Mouse (Mus musculus) liver, embryonic 14.5 days (tissue): ENCODE measurements around the gene Ankrd9. TPM values are rescaled to one million over a fixed set of nuclear protein-coding genes. Genes with fewer than 3 reads are reported as not detected.
A peak's percentile ranks its signal among the peaks of the same experiment; 100 is the strongest.

Experiments
- ATAC-seq: fragments of 200-750 bp; cut with Nextera tagmentation; 2 replicates; pipeline ENCODE4 v1.8.0; 2017; ENCODE audit warnings: moderate number of reproducible peaks, mild to moderate bottlenecking, moderate library complexity; ENCODE audit not compliant: insufficient read depth
- DNase-seq, 3 experiments: peaks; one replicate each; pipeline ENCODE4 v3.0.0-alpha.2; 2012 to 2013; ENCODE audit warnings: low read depth in 3 of 3, low spot score in 3 of 3
- H3K27ac ChIP-seq: fragments of 300-500 bp; sonication (generic); 2 replicates; pipeline ENCODE4 v1.5.1; 2014; ENCODE audit warnings: moderate library complexity, mild to moderate bottlenecking, control low read depth, inconsistent platforms
- H3K27me3 ChIP-seq: fragments of 300-500 bp; sonication (generic); 2 replicates; pipeline ENCODE4 v1.6.1; 2014; ENCODE audit warnings: mild to moderate bottlenecking, low read length, moderate library complexity; ENCODE audit not compliant: control insufficient read depth, insufficient read depth
- H3K36me3 ChIP-seq: fragments of 300-500 bp; sonication (generic); replicated peaks from 2 replicates; pipeline ENCODE4 v1.6.1; 2014; ENCODE audit warnings: low read depth; ENCODE audit not compliant: control insufficient read depth, insufficient read depth
- H3K4me1 ChIP-seq, 2 experiments: fragments of 200-500 bp in 1 of 2; fragments of 300-500 bp in 1 of 2; sonication (generic) in 1 of 2; replicated peaks; 2 replicates each; pipeline ENCODE4 v1.6.1; 2012 to 2014; ENCODE audit warnings: antibody characterized with exemption in 1 of 2, inconsistent platforms in 1 of 2, low read length in 1 of 2; ENCODE audit not compliant: control insufficient read depth in 2 of 2, insufficient read depth in 2 of 2
- H3K4me2 ChIP-seq: fragments of 300-500 bp; sonication (generic); 2 replicates; pipeline ENCODE4 v1.6.1; 2014; ENCODE audit warnings: low read depth, mild to moderate bottlenecking, control low read depth, moderate library complexity
- H3K4me3 ChIP-seq, 2 experiments: fragments of 200-500 bp in 1 of 2; fragments of 300-500 bp in 1 of 2; sonication (generic) in 1 of 2; 2 replicates each; pipeline ENCODE4 v1.5.1; 2012 to 2014; ENCODE audit warnings: low read depth in 2 of 2, low read length in 2 of 2, mild to moderate bottlenecking in 2 of 2, control low read depth in 1 of 2, inconsistent platforms in 1 of 2, moderate library complexity in 1 of 2; ENCODE audit not compliant: insufficient read depth in 1 of 2
- H3K9ac ChIP-seq: fragments of 300-500 bp; sonication (generic); replicated peaks from 2 replicates; pipeline ENCODE4 v1.6.1; 2014; ENCODE audit warnings: mild to moderate bottlenecking, control low read depth, moderate library complexity
- H3K9me3 ChIP-seq: fragments of 300-500 bp; sonication (generic); 2 replicates; pipeline ENCODE4 v1.6.1; 2016; ENCODE audit warnings: low read length, mixed read lengths; ENCODE audit not compliant: control insufficient read depth
- CTCF ChIP-seq: IDR thresholded peaks from 2 replicates; pipeline ENCODE4 v1.5.1; 2016; ENCODE audit warnings: antibody characterized with exemption, low read depth, control low read depth
- EP300 ChIP-seq: IDR thresholded peaks from 2 replicates; pipeline ENCODE4 v1.6.1; 2016; ENCODE audit warnings: antibody characterized with exemption, low read depth
- WGBS: fragments of 180-500 bp; shearing (Covaris S2); extraction: QIAGEN DNeasy Blood & Tissue Kit; methylation state at CpG from one replicate; pipeline ENCODE4 v1.1.7; 2014; ENCODE audit not compliant: insufficient replicate concordance; 5-methylcytosine and 5-hydroxymethylcytosine counted together
- polyA plus RNA-seq, 2 experiments: library from polyadenylated mRNA; depleted of rRNA in 1 of 2; stranded (reverse) in 1 of 2; unstranded in 1 of 2; fragments of >200 nt; fragmentation: Nextera tagmentation in 1 of 2; extraction: Ambion mirVana in 1 of 2; gene quantifications; 2 replicates each; pipeline versions ENCODE4 v1.2.1 to v1.2.3; 2012 to 2014

The Ankrd9 gene
- 47.4 and 57.4 TPM in 2 replicates for polyA plus RNA-seq (2012; rRNA removed)
- 41.8 and 49.8 TPM in 2 replicates for polyA plus RNA-seq (2014; fragmentation: Nextera tagmentation; extraction: Ambion mirVana)

- H3K4me1 ChIP-seq: peaks cover 47 to 48% of the 10 kb centered on the region in 2 experiments
- peak; percentile 85 for ATAC-seq
Observed at GRCm38 (mm10) chr12:110978607-110979406, at the start of gene Ankrd9. Ankrd9 (minus strand) TSS chr12:110979040.

GRCm38 (mm10) chr12:111021577-111021976 is 42.7 kb upstream of the Ankrd9 start:
- H3K4me2 ChIP-seq: no peak overlapping the region
- H3K27me3 ChIP-seq: no peaks in the 10 kb centered on the region
- no peak for TF ChIP-seq CTCF
- TF ChIP-seq EP300: no peak
- H3K4me3 ChIP-seq: no peak overlapping the region
- H3K36me3 ChIP-seq: no peaks in the 10 kb centered on the region
- H3K4me1 ChIP-seq: peaks cover 0 to 3% of the 10 kb centered on the region in 2 experiments; a peak in 1 of 4 replicates
- H3K27ac ChIP-seq: no peak overlapping the region
- ATAC-seq: no peak
- WGBS: 37% methylated on average over 3 of the region's 3 CpGs
- H3K9me3 ChIP-seq: no peaks in the 10 kb centered on the region
- no peak overlapping the region for H3K9ac ChIP-seq
- no peak for DNase-seq

More at GRCm38 (mm10) chr12:110978607-110979406, at the start of gene Ankrd9:
- H3K4me2 ChIP-seq: peak within 1 kb of the TSS; percentile 90
- H3K9ac ChIP-seq: peak within 1 kb of the TSS; percentile 98
- peak within 1 kb of the TSS; percentile 88 for H3K27ac ChIP-seq
- H3K9me3 ChIP-seq: no peaks in the 10 kb centered on the region
- no peak; the same call in 1 of the 2 replicates for TF ChIP-seq CTCF
- TF ChIP-seq EP300: no peak
- peaks cover 34% of the 10 kb centered on the region for H3K36me3 ChIP-seq
- H3K27me3 ChIP-seq: no peaks in the 10 kb centered on the region
- peak; percentile 95 to 97 (median 97) for DNase-seq
- under 1% methylated on average over 70 of the region's 90 CpGs for WGBS
- peak within 1 kb of the TSS; percentile 91 to 96 for H3K4me3 ChIP-seq

- H3K36me3 ChIP-seq: no peaks in the 10 kb centered on the region
- 44% methylated on average over 1 of the region's 1 CpGs for WGBS
- H3K4me2 ChIP-seq: no peak overlapping the region
- H3K4me1 ChIP-seq: peaks cover 0 to 3% of the 10 kb centered on the region in 2 experiments; a peak in 1 of 4 replicates
- H3K27ac ChIP-seq: no peak overlapping the region
- H3K9ac ChIP-seq: no peak overlapping the region
- no peak for TF ChIP-seq EP300
- no peak for TF ChIP-seq CTCF
- ATAC-seq (no peak), DNase-seq (no peak)
- H3K27me3 ChIP-seq: no peaks in the 10 kb centered on the region
- H3K9me3 ChIP-seq: no peaks in the 10 kb centered on the region
- H3K4me3 ChIP-seq: no peak overlapping the region
Observed at GRCm38 (mm10) chr12:111021138-111021537, 42.3 kb upstream of the Ankrd9 start.

GRCm38 (mm10) chr12:111019086-111019485 is 40.2 kb upstream of the Ankrd9 start:
- no peak overlapping the region for H3K4me2 ChIP-seq
- TF ChIP-seq EP300 (no peak), CTCF (no peak)
- H3K4me1 ChIP-seq: peaks cover 0 to 3% of the 10 kb centered on the region in 2 experiments; a peak in 1 of 4 replicates
- no peak overlapping the region for H3K27ac ChIP-seq
- DNase-seq (no peak), ATAC-seq (no peak)
- no peaks in the 10 kb centered on the region for H3K27me3 ChIP-seq
- H3K36me3 ChIP-seq: no peaks in the 10 kb centered on the region
- H3K9ac ChIP-seq: no peak overlapping the region
- no peak overlapping the region for H3K4me3 ChIP-seq
- H3K9me3 ChIP-seq: no peaks in the 10 kb centered on the region
- 77% methylated on average over 2 of the region's 2 CpGs for WGBS

- TF ChIP-seq CTCF (no peak), EP300 (no peak)
Observed at GRCm38 (mm10) chr12:111018068-111018467, 39.2 kb upstream of the Ankrd9 start.

More at GRCm38 (mm10) chr12:111018068-111018467, 39.2 kb upstream of the Ankrd9 start:
- no peak overlapping the region for H3K27ac ChIP-seq
- H3K4me3 ChIP-seq: no peak overlapping the region
- no peaks in the 10 kb centered on the region for H3K27me3 ChIP-seq
- WGBS: 81% methylated on average over 11 of the region's 11 CpGs
- H3K36me3 ChIP-seq: no peaks in the 10 kb centered on the region
- ATAC-seq (no peak), DNase-seq (no peak)
- H3K9ac ChIP-seq: no peak overlapping the region
- H3K4me1 ChIP-seq: peaks cover 0 to 3% of the 10 kb centered on the region in 2 experiments; a peak in 1 of 4 replicates
- no peaks in the 10 kb centered on the region for H3K9me3 ChIP-seq
- H3K4me2 ChIP-seq: no peak overlapping the region
